Comparison of ENCODE assay signal across 17 mouse cellular contexts in genomic region chr1:82364468-82364867, GRCm38 (mm10). TPM values are rescaled to one million over a fixed set of nuclear protein-coding genes. Genes with fewer than 3 reads are reported as not detected.
DNase-seq lines count a peak whose midpoint lies in the region; ATAC-seq and TF ChIP-seq lines count a peak whose summit lies in the region.
"Had no signal": no experiment of that assay in that cellular context is flagged by ENCODE, and none has a peak within 500 bp of the region (broad histone marks: within the 10 kb centered on the region; RNA-seq: fewer than 3 reads in every experiment).

No protein-coding gene starts in this region.

- H3K9ac ChIP-seq in forebrain, embryonic 11.5 days (ENCODE audit: low read length) = no peak overlapping the region
- H3K9ac ChIP-seq in heart, embryonic 16.5 days (ENCODE audit: low read length) = no peak overlapping the region
- no peak overlapping the region for H3K9ac ChIP-seq in midbrain, embryonic 13.5 days (replicated peaks)
- H3K9ac ChIP-seq in midbrain, postnatal 0 days (replicated peaks; ENCODE audit: low read length, poor library complexity, severe bottlenecking) = no peak overlapping the region
- H3K9ac ChIP-seq: embryonic facial prominence, embryonic 13.5 days; limb, embryonic 15.5 days had no signal

- no peak overlapping the region for H3K27ac ChIP-seq in forebrain, embryonic 11.5 days (ENCODE audit: low read depth, low read length)
- no peak overlapping the region for H3K27ac ChIP-seq in forebrain, embryonic 10.5 days
- H3K27ac ChIP-seq in heart, embryonic 16.5 days (ENCODE audit: low read length) = no peak overlapping the region
- H3K27ac ChIP-seq in midbrain, embryonic 13.5 days = no peak overlapping the region; the same call in 1 of the 2 replicates
- H3K27ac ChIP-seq in midbrain, postnatal 0 days (ENCODE audit: low read depth, low read length) = no peak overlapping the region
- H3K27ac ChIP-seq: embryonic facial prominence, embryonic 13.5 days; hindbrain, embryonic 10.5 days; limb, embryonic 15.5 days; macrophage had no signal

- TF ChIP-seq CTCF in midbrain, postnatal 0 days (IDR thresholded peaks at IDR 0.05) = no peak

- H3K9me3 ChIP-seq in forebrain, embryonic 11.5 days (ENCODE audit: control insufficient read depth, low read length) = no peaks in the 10 kb centered on the region
- no peaks in the 10 kb centered on the region for H3K9me3 ChIP-seq in forebrain, embryonic 10.5 days
- H3K9me3 ChIP-seq in heart, embryonic 16.5 days (replicated peaks; ENCODE audit: control insufficient read depth, low read length) = peaks cover 7% of the 10 kb centered on the region; the same call in 1 of the 2 replicates
- H3K9me3 ChIP-seq in midbrain, embryonic 13.5 days = no peaks in the 10 kb centered on the region
- no peaks in the 10 kb centered on the region for H3K9me3 ChIP-seq in midbrain, postnatal 0 days (ENCODE audit: low read length)
- H3K9me3 ChIP-seq: embryonic facial prominence, embryonic 13.5 days; hindbrain, embryonic 10.5 days; limb, embryonic 15.5 days had no signal

- 74% methylated on average over 6 of the region's 6 CpGs for WGBS in forebrain, embryonic 11.5 days
- 90% methylated on average over 6 of the region's 6 CpGs for WGBS in forebrain, embryonic 10.5 days
- 36% methylated on average over 6 of the region's 6 CpGs for WGBS in heart, embryonic 16.5 days
- WGBS in midbrain, embryonic 13.5 days = 58% methylated on average over 6 of the region's 6 CpGs
- 45% methylated on average over 6 of the region's 6 CpGs for WGBS in midbrain, postnatal 0 days

- ATAC-seq in forebrain, embryonic 11.5 days (replicated peaks; ENCODE audit: low FRiP score) = peak; percentile 49; the same call in 1 of the 2 replicates
- peak; percentile 49; the same call in 1 of the 2 replicates for ATAC-seq in heart, embryonic 16.5 days (replicated peaks; ENCODE audit: extremely low read depth, insufficient read depth, low FRiP score)
- ATAC-seq in midbrain, embryonic 13.5 days = peak; percentile 43; the same call in 1 of the 2 replicates
- no peak for ATAC-seq in midbrain, postnatal 0 days (ENCODE audit: low FRiP score)

- no peaks in the 10 kb centered on the region for H3K4me1 ChIP-seq in forebrain, embryonic 11.5 days (replicated peaks; ENCODE audit: control insufficient read depth, insufficient read depth, low read length)
- H3K4me1 ChIP-seq in forebrain, embryonic 10.5 days = peaks cover 29% of the 10 kb centered on the region
- peaks cover 10% of the 10 kb centered on the region for H3K4me1 ChIP-seq in heart, embryonic 16.5 days (ENCODE audit: control insufficient read depth, insufficient read depth, low read length)
- peaks cover 23% of the 10 kb centered on the region for H3K4me1 ChIP-seq in midbrain, embryonic 13.5 days (replicated peaks)
- no peaks in the 10 kb centered on the region for H3K4me1 ChIP-seq in midbrain, postnatal 0 days (ENCODE audit: insufficient read depth, low read length)

- no peaks in the 10 kb centered on the region for H3K27me3 ChIP-seq in forebrain, embryonic 11.5 days (ENCODE audit: control insufficient read depth, insufficient read depth, low read length)
- no peaks in the 10 kb centered on the region for H3K27me3 ChIP-seq in forebrain, embryonic 10.5 days (ENCODE audit: poor library complexity, severe bottlenecking)
- peaks cover 25% of the 10 kb centered on the region for H3K27me3 ChIP-seq in heart, embryonic 16.5 days (ENCODE audit: control insufficient read depth, insufficient read depth, low read length)
- no peaks in the 10 kb centered on the region for H3K27me3 ChIP-seq in midbrain, embryonic 13.5 days
- H3K27me3 ChIP-seq in midbrain, postnatal 0 days (ENCODE audit: insufficient read depth, low read length) = no peaks in the 10 kb centered on the region
- H3K27me3 ChIP-seq: embryonic facial prominence, embryonic 13.5 days; limb, embryonic 15.5 days had no signal

- H3K4me2 ChIP-seq in forebrain, embryonic 11.5 days (ENCODE audit: low read depth, low read length, severe bottlenecking) = no peak overlapping the region
- H3K4me2 ChIP-seq in heart, embryonic 16.5 days (ENCODE audit: low read depth, low read length) = peak overlapping the region; percentile 27; the same call in 1 of the 2 replicates
- no peak overlapping the region for H3K4me2 ChIP-seq in midbrain, embryonic 13.5 days (replicated peaks)
- no peak overlapping the region for H3K4me2 ChIP-seq in midbrain, postnatal 0 days (ENCODE audit: low read depth, low read length, poor library complexity, severe bottlenecking)
- H3K4me2 ChIP-seq: embryonic facial prominence, embryonic 13.5 days; limb, embryonic 15.5 days had no signal

- no peak overlapping the region for H3K4me3 ChIP-seq in forebrain, embryonic 11.5 days (ENCODE audit: low read depth, low read length)
- no peak overlapping the region for H3K4me3 ChIP-seq in forebrain, embryonic 10.5 days
- no peak overlapping the region for H3K4me3 ChIP-seq in heart, embryonic 16.5 days (ENCODE audit: low read length)
- H3K4me3 ChIP-seq in midbrain, embryonic 13.5 days (replicated peaks) = no peak overlapping the region
- no peak overlapping the region for H3K4me3 ChIP-seq in midbrain, postnatal 0 days (ENCODE audit: low read depth, low read length)
- H3K4me3 ChIP-seq: embryonic facial prominence, embryonic 13.5 days; hindbrain, embryonic 10.5 days; limb, embryonic 15.5 days had no signal

- no peaks in the 10 kb centered on the region for H3K36me3 ChIP-seq in forebrain, embryonic 11.5 days (ENCODE audit: control insufficient read depth, insufficient read depth, low read length)
- no peaks in the 10 kb centered on the region for H3K36me3 ChIP-seq in forebrain, embryonic 10.5 days (replicated peaks)
- H3K36me3 ChIP-seq in heart, embryonic 16.5 days (ENCODE audit: control insufficient read depth, insufficient read depth) = peaks cover 3% of the 10 kb centered on the region; the same call in 1 of the 2 replicates
- no peaks in the 10 kb centered on the region for H3K36me3 ChIP-seq in midbrain, embryonic 13.5 days
- H3K36me3 ChIP-seq in midbrain, postnatal 0 days (ENCODE audit: insufficient read depth, low read length) = no peaks in the 10 kb centered on the region
- H3K36me3 ChIP-seq: embryonic facial prominence, embryonic 13.5 days; hindbrain, embryonic 10.5 days; limb, embryonic 15.5 days had no signal

- no peak for DNase-seq in forebrain, embryonic 11.5 days (ENCODE audit: low spot score)
- no peak for DNase-seq in forebrain, embryonic 10.5 days (ENCODE audit: extremely low spot score, low spot score)
- DNase-seq in heart, postnatal 4 days = no peak
- no peak for DNase-seq in midbrain, postnatal 0 days (ENCODE audit: low spot score)
- no peak for DNase-seq in embryo, embryonic 10 days (ENCODE audit: low spot score)
- DNase-seq in cerebellum, postnatal 25 days = no peak
- DNase-seq: adrenal gland, adult 8-10 months; cerebellum, adult 9-11 months; kidney, adult 9 months; kidney, postnatal 25 days; thymus, postnatal 14 days had no signal

RNA-seq across cellular contexts. Expression of gene Rhbdd1, which starts 48.2 kb away (rescaled TPM):
- polyA plus RNA-seq in forebrain, embryonic 11.5 days (2014; fragmentation: Nextera tagmentation; extraction: Ambion mirVana) = 6.3 and 7.5 TPM in 2 replicates
- 10.2 and 10.6 TPM in 2 replicates for polyA plus RNA-seq in forebrain, embryonic 10.5 days (2016; fragmentation: Nextera tagmentation; extraction: Ambion mirVana)
- 8.9 and 10.3 TPM in 2 replicates for polyA plus RNA-seq in heart, embryonic 16.5 days (2015; fragmentation: Nextera tagmentation; extraction: Ambion mirVana)
- 10 to 100 TPM; 11.6 to 11.8 TPM for total RNA-seq in heart, postnatal 4 days (2021)
- 4.8 and 6.2 TPM in 2 replicates for polyA plus RNA-seq in midbrain, embryonic 13.5 days (2015; fragmentation: Nextera tagmentation; extraction: Ambion mirVana)
- 3.6 and 6.9 TPM in 2 replicates for total RNA-seq in midbrain, postnatal 0 days (2014; rRNA removed)
- 2.3 and 2.8 TPM in 2 replicates for polyA plus RNA-seq in midbrain, postnatal 0 days (2015; fragmentation: Nextera tagmentation; extraction: Ambion mirVana)
